Mouse (Mus musculus) intestine, postnatal 0 days (tissue): Measurements from ENCODE around the gene Fam110a. TPM values are rescaled to one million over a fixed set of nuclear protein-coding genes. Genes with fewer than 3 reads are reported as not detected.

ENCODE experiments used
- ATAC-seq: fragments of 200-750 bp; cut with Nextera tagmentation; 2 replicates; pipeline ENCODE4 v1.8.0; 2017; ENCODE audit warnings: mild to moderate bottlenecking, moderate TSS enrichment, moderate library complexity
- H3K27ac ChIP-seq: fragments of 300-500 bp; sonication (generic); 2 replicates; pipeline ENCODE4 v1.5.1; 2014; ENCODE audit warnings: mild to moderate bottlenecking, low read depth, low read length, moderate library complexity
- H3K27me3 ChIP-seq: fragments of 300-500 bp; sonication (generic); replicated peaks from 2 replicates; pipeline ENCODE4 v1.6.1; 2014; ENCODE audit warnings: low read length, mixed read lengths; ENCODE audit not compliant: control insufficient read depth, insufficient read depth
- H3K36me3 ChIP-seq: fragments of 300-500 bp; sonication (generic); 2 replicates; pipeline ENCODE4 v1.6.1; 2014; ENCODE audit warnings: mild to moderate bottlenecking, moderate library complexity; ENCODE audit not compliant: control insufficient read depth, insufficient read depth
- H3K4me1 ChIP-seq: fragments of 300-500 bp; sonication (generic); replicated peaks from 2 replicates; pipeline ENCODE4 v1.6.1; 2014; ENCODE audit warnings: antibody characterized with exemption, low read length, mixed read lengths; ENCODE audit not compliant: control insufficient read depth, insufficient read depth
- H3K4me2 ChIP-seq: fragments of 300-500 bp; sonication (generic); replicated peaks from 2 replicates; pipeline ENCODE4 v1.6.1; 2014; ENCODE audit warnings: low read depth, mild to moderate bottlenecking, moderate library complexity
- H3K4me3 ChIP-seq: fragments of 300-500 bp; sonication (generic); 2 replicates; pipeline ENCODE4 v1.5.1; 2014; ENCODE audit warnings: low read depth, low read length
- H3K9ac ChIP-seq: fragments of 300-500 bp; sonication (generic); 2 replicates; pipeline ENCODE4 v1.6.1; 2014; ENCODE audit warnings: mild to moderate bottlenecking, low read depth, low read length
- H3K9me3 ChIP-seq: fragments of 300-500 bp; sonication (generic); 2 replicates; pipeline ENCODE4 v1.6.1; 2016; ENCODE audit warnings: mixed run types; ENCODE audit not compliant: control insufficient read depth
- CTCF ChIP-seq: sonication (generic); IDR thresholded peaks from 2 replicates; pipeline ENCODE4 v1.5.1; 2016; ENCODE audit warnings: low read depth, mild to moderate bottlenecking, control low read depth, antibody characterized with exemption, moderate library complexity
- whole genome bisulfite sequencing: fragments of 180-500 bp; shearing (Covaris S2); extraction: QIAGEN DNeasy Blood & Tissue Kit; methylation state at CpG from one replicate; pipeline ENCODE4 v1.1.7; 2014; 5-methylcytosine and 5-hydroxymethylcytosine counted together
- microRNA counts: library from miRNA; unstranded; fragments of <30 nt; microRNA quantifications from one replicate; lab custom pipeline; 2016
- microRNA-seq: library from miRNA; unstranded; fragments of <30 nt; microRNA quantifications from one replicate; pipeline ENCODE4, GENCODE M21; 2016
- polyA plus RNA-seq: library from polyadenylated mRNA; unstranded; fragments of >200 nt; fragmentation: Nextera tagmentation; extraction: Ambion mirVana; gene quantifications from 2 replicates; pipeline ENCODE4 v1.2.1, GENCODE M21; 2015

Gene Fam110a
- polyA plus RNA-seq, 1 experiment from 2014 or later = 14.5 TPM

DNA sequence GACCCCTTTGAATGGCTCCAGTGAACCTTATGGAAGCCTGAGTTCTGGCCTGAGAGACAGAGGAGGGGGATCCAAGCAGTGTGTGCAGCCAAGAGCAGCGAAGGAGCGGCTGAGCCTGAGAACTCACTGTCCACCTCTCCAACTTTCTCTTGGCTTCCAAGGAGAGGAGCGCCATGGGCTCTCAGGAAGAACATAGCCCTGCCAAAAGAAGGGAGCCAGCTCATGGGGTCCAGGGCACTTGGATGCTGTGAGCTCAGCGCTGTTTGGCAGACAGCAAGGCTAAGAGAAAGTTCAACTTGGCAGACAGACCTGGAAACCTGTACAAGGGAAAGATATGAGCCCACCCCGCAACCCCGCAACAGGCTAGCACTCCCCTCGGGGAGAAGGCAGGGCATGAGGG is 55.7 kb downstream of the Fam110a start:
- 86% methylated on average over 7 of the region's 7 CpGs for WGBS
- H3K4me1 ChIP-seq = no peaks in the 10 kb centered on the region
- H3K27ac ChIP-seq = no peak overlapping the region
- H3K9me3 ChIP-seq = no peaks in the 10 kb centered on the region
- no peak overlapping the region for H3K4me3 ChIP-seq
- no peak overlapping the region for H3K4me2 ChIP-seq
- no peaks in the 10 kb centered on the region for H3K36me3 ChIP-seq
- no peak overlapping the region for H3K9ac ChIP-seq
- H3K27me3 ChIP-seq = no peaks in the 10 kb centered on the region
- no peak for ATAC-seq
- TF ChIP-seq CTCF = no peak

DNA sequence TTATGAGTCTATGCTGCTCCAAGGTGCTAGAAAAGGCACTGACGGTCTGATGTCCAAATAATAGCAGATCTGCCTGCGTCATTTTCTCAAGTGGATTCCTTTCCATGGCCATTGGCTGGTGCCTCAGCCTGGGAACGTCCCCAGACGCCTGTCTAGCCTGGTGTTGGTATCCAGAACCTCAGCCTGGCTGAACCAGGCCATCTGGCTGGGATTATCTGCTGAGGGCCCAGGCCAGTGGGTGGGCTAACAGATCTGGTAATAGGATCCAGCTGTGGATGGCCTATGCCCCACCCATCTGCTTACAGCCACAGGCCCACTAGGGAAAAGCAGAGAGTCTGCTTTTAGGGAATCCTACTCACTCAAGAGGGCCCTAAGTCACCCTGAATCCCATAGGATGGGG is 58.4 kb downstream of the Fam110a start:
- no peaks in the 10 kb centered on the region for H3K9me3 ChIP-seq
- no peak for TF ChIP-seq CTCF
- no peak for ATAC-seq
- no peaks in the 10 kb centered on the region for H3K27me3 ChIP-seq
- no peaks in the 10 kb centered on the region for H3K4me1 ChIP-seq
- 48% methylated on average over 4 of the region's 4 CpGs for WGBS
- H3K4me2 ChIP-seq = no peak overlapping the region
- no peak overlapping the region for H3K9ac ChIP-seq
- H3K36me3 ChIP-seq = no peaks in the 10 kb centered on the region
- no peak overlapping the region for H3K27ac ChIP-seq
- H3K4me3 ChIP-seq = no peak overlapping the region

DNA sequence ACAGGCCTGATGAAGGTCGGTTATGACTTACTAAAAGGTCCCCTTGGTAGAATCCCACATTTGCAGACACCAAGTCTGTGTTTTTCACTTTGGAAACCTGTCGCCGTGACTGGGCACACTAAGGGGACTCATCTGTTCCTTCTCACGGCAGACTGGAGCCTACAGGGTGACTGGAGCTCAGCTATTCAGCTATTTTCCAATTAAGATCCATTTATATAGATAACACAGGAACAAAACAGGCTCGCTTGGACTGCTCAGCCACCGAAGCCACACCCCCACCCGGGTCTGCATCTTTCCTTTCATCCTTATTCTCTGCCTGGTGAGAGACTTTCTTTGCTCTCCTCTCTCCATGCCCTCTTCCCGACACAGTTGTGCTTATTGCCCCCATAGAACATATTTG is 59.0 kb downstream of the Fam110a start:
- no peak for ATAC-seq
- H3K9ac ChIP-seq = no peak overlapping the region
- no peaks in the 10 kb centered on the region for H3K27me3 ChIP-seq
- H3K36me3 ChIP-seq = no peaks in the 10 kb centered on the region
- no peak overlapping the region for H3K4me2 ChIP-seq
- no peak for TF ChIP-seq CTCF
- no peaks in the 10 kb centered on the region for H3K9me3 ChIP-seq
- H3K4me1 ChIP-seq = no peaks in the 10 kb centered on the region
- WGBS = 65% methylated on average over 8 of the region's 8 CpGs
- no peak overlapping the region for H3K27ac ChIP-seq
- H3K4me3 ChIP-seq = no peak overlapping the region

MicroRNAs encoded within 50 kb of the gene (microRNA counts, 519-probe panel; counts per million panel counts)
- microRNA mmu-miR-1953 (lab: Ali Mortazavi, UCI) = not detected

Small RNA genes lying within 50 kb of the gene (microRNA-seq; reads per million reads assigned to microRNA genes)
- gene Mir1953 = 0.82 reads per million

Other genes with a start within 250 kb of the Fam110a start
- 36.0 and 36.6 TPM in 2 replicates for gene Psmf1, start 236.0 kb downstream of the Fam110a start, polyA plus RNA-seq
- gene Rspo4, start 137.3 kb downstream of the Fam110a start, polyA plus RNA-seq = not detected in 2 replicates
- gene Angpt4, start 69.0 kb downstream of the Fam110a start, polyA plus RNA-seq = 0.18 and 0.27 TPM in 2 replicates
- 15.7 and 15.8 TPM in 2 replicates for gene Slc52a3, start 16.3 kb upstream of the Fam110a start, polyA plus RNA-seq
- gene Scrt2, start 101.3 kb upstream of the Fam110a start, polyA plus RNA-seq = not detected in 2 replicates
- 102 and 104 TPM in 2 replicates for gene Srxn1, start 125.3 kb upstream of the Fam110a start, polyA plus RNA-seq
- 3.2 and 4.5 TPM in 2 replicates for gene Tcf15, start 163.3 kb upstream of the Fam110a start, polyA plus RNA-seq
- gene Csnk2a1, start 246.6 kb upstream of the Fam110a start, polyA plus RNA-seq = 74.7 and 83.2 TPM in 2 replicates